Mouse (Mus musculus) MEL (cell line): Measurements from ENCODE around the gene Hcfc1r1. TPM values are rescaled to one million over a fixed set of nuclear protein-coding genes. Genes with fewer than 3 reads are reported as not detected.

ENCODE experiments used
- DNase-seq: peaks from one replicate; pipeline ENCODE4 v3.0.0; 2011; ENCODE audit warnings: low read depth, low spot score
- H3K27ac ChIP-seq: 2 replicates; pipeline ENCODE4 v1.5.1; 2012; ENCODE audit warnings: low read depth, mild to moderate bottlenecking, control low read depth, low read length, moderate library complexity; ENCODE audit not compliant: control insufficient read depth
- H3K27me3 ChIP-seq, 2 experiments: fragments of 150-350 bp in 1 of 2; sonication (generic) in 1 of 2; 2 replicates each; pipeline ENCODE4 v1.6.1; 2012; ENCODE audit warnings: low read length in 2 of 2, mild to moderate bottlenecking in 2 of 2, improper control_type of control experiment in 1 of 2, moderate library complexity in 1 of 2; ENCODE audit not compliant: insufficient read depth in 2 of 2, control insufficient read depth in 1 of 2
- H3K36me3 ChIP-seq, 2 experiments: 2 replicates each; pipeline ENCODE4 v1.6.1; 2012 to 2014; ENCODE audit warnings: low read length in 2 of 2, improper control_type of control experiment in 1 of 2, inconsistent platforms in 1 of 2, mild to moderate bottlenecking in 1 of 2; ENCODE audit not compliant: insufficient read depth in 2 of 2, control insufficient read depth in 1 of 2
- H3K4me1 ChIP-seq, 2 experiments: fragments of 150-350 bp in 1 of 2; sonication (generic) in 1 of 2; 2 replicates each; pipeline ENCODE4 v1.6.1; 2012; ENCODE audit warnings: low read length in 2 of 2, improper control_type of control experiment in 1 of 2, mild to moderate bottlenecking in 1 of 2; ENCODE audit not compliant: insufficient read depth in 2 of 2, control insufficient read depth in 1 of 2
- H3K4me3 ChIP-seq, 2 experiments: fragments of 150-350 bp in 1 of 2; sonication (generic) in 1 of 2; 2 replicates each; pipeline ENCODE4 v1.5.1; 2012; ENCODE audit warnings: low read depth in 2 of 2, low read length in 2 of 2, mild to moderate bottlenecking in 2 of 2, moderate library complexity in 2 of 2, control low read depth in 1 of 2, improper control_type of control experiment in 1 of 2; ENCODE audit not compliant: control insufficient read depth in 1 of 2, insufficient read depth in 1 of 2
- H3K79me2 ChIP-seq: 2 replicates; pipeline ENCODE4 v1.6.1; 2012; ENCODE audit warnings: mild to moderate bottlenecking, low read length, moderate library complexity; ENCODE audit not compliant: control insufficient read depth, poor library complexity, insufficient read depth
- H3K9ac ChIP-seq: 2 replicates; pipeline ENCODE4 v1.6.1; 2012; ENCODE audit warnings: low read depth, mild to moderate bottlenecking, control low read depth, low read length, moderate library complexity; ENCODE audit not compliant: control insufficient read depth, poor library complexity, severe bottlenecking
- H3K9me3 ChIP-seq: fragments of 150-350 bp; sonication (generic); replicated peaks from 2 replicates; pipeline ENCODE4 v1.6.1; 2012; ENCODE audit warnings: mild to moderate bottlenecking, low read length, improper control_type of control experiment, moderate library complexity; ENCODE audit not compliant: insufficient read depth
- BHLHE40 ChIP-seq: IDR thresholded peaks from 2 replicates; pipeline ENCODE4 v1.6.1; 2012; ENCODE audit warnings: low read depth, mild to moderate bottlenecking, inconsistent platforms, low read length, improper control_type of control experiment, borderline replicate concordance
- CHD1 ChIP-seq: IDR thresholded peaks from 2 replicates; pipeline ENCODE4 v1.6.1; 2012; ENCODE audit warnings: low read depth, mild to moderate bottlenecking, inconsistent platforms, low read length, improper control_type of control experiment
- CHD2 ChIP-seq: IDR thresholded peaks from 2 replicates; pipeline ENCODE4 v1.6.1; 2011; ENCODE audit warnings: low read length, improper control_type of control experiment
- E2F4 ChIP-seq: IDR thresholded peaks from 2 replicates; pipeline ENCODE4 v1.6.1; 2011; ENCODE audit warnings: low read depth, low read length, improper control_type of control experiment, borderline replicate concordance
- ELF1 ChIP-seq: IDR thresholded peaks from 2 replicates; pipeline ENCODE4 v1.6.1; 2014; ENCODE audit warnings: low read depth, mild to moderate bottlenecking, inconsistent platforms, low read length, improper control_type of control experiment, moderate library complexity
- EP300 ChIP-seq, 2 experiments: IDR thresholded peaks; 2 replicates each; pipeline ENCODE4 v1.6.1; 2011; ENCODE audit warnings: improper control_type of control experiment in 2 of 2, low read length in 2 of 2, low read depth in 1 of 2, mild to moderate bottlenecking in 1 of 2
- ETS1 ChIP-seq: IDR thresholded peaks from 2 replicates; pipeline ENCODE4 v1.6.1; 2012; ENCODE audit warnings: low read depth, mild to moderate bottlenecking, inconsistent platforms, low read length, improper control_type of control experiment, moderate library complexity
- HCFC1 ChIP-seq: IDR thresholded peaks from 2 replicates; pipeline ENCODE4 v1.6.1; 2012; ENCODE audit warnings: low read depth, mild to moderate bottlenecking, inconsistent platforms, low read length, improper control_type of control experiment, moderate library complexity
- KAT2A ChIP-seq: conservative IDR thresholded peaks from 2 replicates; pipeline ENCODE4 v1.6.1; 2012; ENCODE audit warnings: low read depth, low read length, improper control_type of control experiment, inconsistent platforms
- MAFK ChIP-seq: IDR thresholded peaks from 2 replicates; pipeline ENCODE4 v1.6.1; 2011; ENCODE audit warnings: low read depth, mild to moderate bottlenecking, low read length, improper control_type of control experiment, borderline replicate concordance
- MAX ChIP-seq: IDR thresholded peaks from 2 replicates; pipeline ENCODE4 v1.6.1; 2011; ENCODE audit warnings: low read length, improper control_type of control experiment
- MAZ ChIP-seq: IDR thresholded peaks from 2 replicates; pipeline ENCODE4 v1.6.1; 2012; ENCODE audit warnings: low read depth, mild to moderate bottlenecking, inconsistent platforms, low read length, improper control_type of control experiment
- MXI1 ChIP-seq: IDR thresholded peaks from 2 replicates; pipeline ENCODE4 v1.6.1; 2011; ENCODE audit warnings: mild to moderate bottlenecking, low read depth, low read length, improper control_type of control experiment
- MYB ChIP-seq: IDR thresholded peaks from 2 replicates; pipeline ENCODE4 v1.6.1; 2011; ENCODE audit warnings: mild to moderate bottlenecking, low read depth, low read length, improper control_type of control experiment
- NELFE ChIP-seq: IDR thresholded peaks from 2 replicates; pipeline ENCODE4 v1.6.1; 2011; ENCODE audit warnings: low read depth, low read length, improper control_type of control experiment
- NRF1 ChIP-seq: IDR thresholded peaks from 2 replicates; pipeline ENCODE4 v1.6.1; 2014; ENCODE audit warnings: low read depth, mild to moderate bottlenecking, inconsistent platforms, low read length, improper control_type of control experiment, moderate library complexity; ENCODE audit not compliant: poor library complexity, insufficient read depth, severe bottlenecking
- POLR2A ChIP-seq, 2 experiments: IDR thresholded peaks; 2 replicates each; pipeline ENCODE4 v1.6.1; 2011 to 2012; ENCODE audit warnings: low read length in 2 of 2, mild to moderate bottlenecking in 2 of 2, control low read depth in 1 of 2, improper control_type of control experiment in 1 of 2, low read depth in 1 of 2, moderate library complexity in 1 of 2; ENCODE audit not compliant: control insufficient read depth in 1 of 2, insufficient read depth in 1 of 2, poor library complexity in 1 of 2
- POLR2AphosphoS2 ChIP-seq: IDR thresholded peaks from 2 replicates; pipeline ENCODE4 v1.6.1; 2011; ENCODE audit warnings: low read length, improper control_type of control experiment
- POLR2AphosphoS5 ChIP-seq: IDR thresholded peaks from 2 replicates; pipeline ENCODE4 v1.6.1; 2012; ENCODE audit warnings: low read depth, borderline replicate concordance, mild to moderate bottlenecking, inconsistent platforms, low read length, moderate library complexity, mixed read lengths
- RCOR1 ChIP-seq: IDR thresholded peaks from 2 replicates; pipeline ENCODE4 v1.6.1; 2012; ENCODE audit warnings: low read depth, mild to moderate bottlenecking, inconsistent platforms, low read length, improper control_type of control experiment
- SIN3A ChIP-seq: IDR thresholded peaks from 2 replicates; pipeline ENCODE4 v1.6.1; 2012; ENCODE audit warnings: low read length, improper control_type of control experiment, inconsistent platforms
- TAL1 ChIP-seq: IDR thresholded peaks from 2 replicates; pipeline ENCODE4 v1.6.1; 2012; ENCODE audit warnings: mild to moderate bottlenecking, inconsistent platforms, low read length, moderate library complexity, mixed read lengths
- TBP ChIP-seq: IDR thresholded peaks from 2 replicates; pipeline ENCODE4 v1.8.0; 2011; ENCODE audit warnings: low read depth, low read length, improper control_type of control experiment
- TCF12 ChIP-seq: IDR thresholded peaks from 2 replicates; pipeline ENCODE4 v1.6.1; 2014; ENCODE audit warnings: low read depth, mild to moderate bottlenecking, inconsistent platforms, low read length, improper control_type of control experiment, moderate library complexity
- ZMIZ1 ChIP-seq: IDR thresholded peaks from 2 replicates; pipeline ENCODE4 v1.6.1; 2012; ENCODE audit warnings: low read depth, mild to moderate bottlenecking, inconsistent platforms, low read length, improper control_type of control experiment, moderate library complexity
- polyA plus RNA-seq, 2 experiments: library from polyadenylated mRNA; stranded (reverse) in 1 of 2; unstranded in 1 of 2; fragments of >175 nt in 1 of 2; fragments of >200 nt in 1 of 2; gene quantifications; 2 replicates each; pipeline versions ENCODE4 v1.2.1 to v1.2.4; 2012; ENCODE audit warnings: low replicate concordance in 2 of 2, low read depth in 1 of 2; ENCODE audit not compliant: insufficient read length in 2 of 2, insufficient read depth in 1 of 2, missing spikeins in 1 of 2
- total RNA-seq: library from RNA; depleted of rRNA; stranded (reverse); fragments of 300-350 nt; gene quantifications from 2 replicates; pipeline ENCODE4 v1.2.3, GENCODE M21; 2012

Hcfc1r1 gene
- total and polyA plus RNA-seq, 3 experiments = 15.6 to 81.6 TPM; not detected in 1

DNA sequence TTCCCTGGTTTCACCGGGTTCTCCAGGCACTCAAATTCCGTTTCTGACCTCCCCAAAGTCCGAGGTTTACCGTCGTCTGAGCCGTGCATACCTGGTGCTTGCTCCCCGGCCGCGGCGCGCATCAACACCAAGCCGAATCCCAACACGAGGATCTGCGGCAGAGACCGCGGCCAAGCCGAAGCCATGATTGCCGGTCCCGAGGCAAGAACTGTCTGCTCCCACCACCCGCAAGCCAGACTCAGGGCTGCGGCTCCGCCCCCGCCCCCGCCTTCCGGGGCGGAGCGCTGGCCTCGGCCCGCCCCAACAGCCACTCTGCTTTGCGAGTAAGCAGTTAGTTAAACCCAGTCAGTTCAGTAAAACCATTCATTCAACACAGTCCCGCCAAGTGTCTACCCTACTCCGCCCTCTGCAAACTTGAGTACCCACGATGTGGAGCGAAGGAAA lies 3.9 kb downstream of the Hcfc1r1 start, which contains the start of gene Tnfrsf12a:
Gene Tnfrsf12a, minus strand, starts transcription at position 233 of the 444 bp plus-strand sequence.
- H3K36me3 ChIP-seq = peaks cover 0 to 21% of the 10 kb centered on the region in 2 experiments; a peak in 2 of 4 replicates
- peak within 1 kb of the TSS; percentile 81 to 89 for H3K4me3 ChIP-seq
- no peak; the same call in none of the 2 replicates for TF ChIP-seq MAX
- peak; percentile 67 for TF ChIP-seq HCFC1
- TF ChIP-seq CHD2 = no peak
- 0 out of 2 replicates have a peak, but pooled peaks have one; percentile 5 for TF ChIP-seq E2F4
- TF ChIP-seq ELF1 = 0 out of 2 replicates have a peak, but pooled peaks have one; percentile 9
- no peak for TF ChIP-seq KAT2A
- peak; percentile 38; the same call in 1 of the 2 replicates for TF ChIP-seq POLR2AphosphoS5
- TF ChIP-seq CHD1 = no peak
- no peak for TF ChIP-seq NRF1
- peak; percentile 89 for TF ChIP-seq ZMIZ1
- TF ChIP-seq MAFK = no peak
- no peak for TF ChIP-seq BHLHE40
- TF ChIP-seq MYB = peak; percentile 46; the same call in 1 of the 2 replicates
- peak; percentile 64; the same call in 1 of the 2 replicates for TF ChIP-seq MXI1
- TF ChIP-seq TAL1 = no peak
- peak; percentile 21; the same call in 1 of the 2 replicates for TF ChIP-seq RCOR1
- peak; percentile 17 to 50; a peak in 1 of 4 replicates for TF ChIP-seq EP300 (IDR thresholded peaks at IDR 0.05; ENCODE audit: low read depth in 1 of 2, low read length in 2 of 2)
- TF ChIP-seq POLR2AphosphoS2 = peak; percentile 84
- peak; percentile 90 for TF ChIP-seq NELFE
- peak; percentile 74 for TF ChIP-seq TCF12
- 0 out of 2 replicates have a peak, but pooled peaks have one; percentile 22 for TF ChIP-seq ETS1
- peak; percentile 61 for TF ChIP-seq SIN3A
- TF ChIP-seq MAZ = peak; percentile 53; the same call in 1 of the 2 replicates
- TF ChIP-seq TBP = peak; percentile 95
- peak; percentile 81 to 93 for TF ChIP-seq POLR2A (IDR thresholded peaks at IDR 0.05; ENCODE audit: control insufficient read depth in 1 of 2, insufficient read depth in 1 of 2, low read depth in 1 of 2, low read length in 2 of 2, poor library complexity in 1 of 2)
- no peaks in the 10 kb centered on the region for H3K9me3 ChIP-seq
- no peaks in the 10 kb centered on the region for H3K27me3 ChIP-seq
- peak; percentile 95 for DNase-seq
- peak within 1 kb of the TSS; percentile 86 for H3K9ac ChIP-seq
- peak within 1 kb of the TSS; percentile 66 for H3K27ac ChIP-seq
- H3K79me2 ChIP-seq = peaks cover 12% of the 10 kb centered on the region
- peaks cover 0 to 33% of the 10 kb centered on the region in 2 experiments for H3K4me1 ChIP-seq
